Mouse (Mus musculus): Measurements from ENCODE around the gene Tanc1.

DNA sequence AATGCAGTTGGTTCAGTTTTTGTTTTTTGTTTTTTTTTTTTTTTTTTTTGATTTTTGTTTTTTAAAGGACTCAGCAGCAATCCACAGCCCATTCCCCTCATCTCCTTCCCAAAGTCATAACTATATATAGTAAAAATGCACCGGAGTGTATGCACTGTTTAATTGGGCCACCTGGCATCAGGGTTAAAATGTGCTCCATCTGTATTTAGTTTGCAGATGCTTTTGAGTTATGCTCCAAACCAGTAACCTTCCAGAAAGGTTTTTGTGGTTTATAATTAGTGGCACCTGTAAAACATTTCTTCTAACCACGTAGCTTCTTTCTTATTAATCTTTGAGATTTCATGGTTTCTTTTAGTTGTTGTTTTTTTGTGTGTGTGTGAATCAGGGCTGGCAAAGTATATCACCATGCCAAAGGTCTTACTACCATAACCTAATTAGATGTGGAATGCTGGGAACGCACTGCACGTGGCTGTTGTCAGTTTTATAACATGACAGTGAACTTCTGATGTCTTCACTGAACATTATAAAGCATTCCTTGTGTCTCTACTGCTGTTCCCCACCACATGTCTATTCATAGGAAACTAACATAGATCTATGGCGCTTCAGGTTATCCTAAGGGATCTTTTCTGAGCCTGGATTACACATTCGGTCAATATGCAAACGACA is 86.9 kb downstream of the Tanc1 start:
- TF ChIP-seq GATA1 (IDR thresholded peaks at IDR 0.05; ENCODE audit: borderline replicate concordance, low read length) (no peak), FLI1 (IDR thresholded peaks at IDR 0.05; ENCODE audit: low read length) (no peak)
